Mouse (Mus musculus) lung, embryonic 16.5 days (tissue): ENCODE data around the gene Glra1. TPM values are rescaled to one million over a fixed set of nuclear protein-coding genes. Genes with fewer than 3 reads are reported as not detected.
A peak's percentile ranks its signal among the peaks of the same experiment; 100 is the strongest.

ENCODE experiments used
- ATAC-seq: fragments of 200-750 bp; cut with Nextera tagmentation; 2 replicates; pipeline ENCODE4 v1.8.0; 2017; ENCODE audit warnings: low read depth, mild to moderate bottlenecking, moderate library complexity
- H3K27ac ChIP-seq: fragments of 300-500 bp; sonication (generic); 2 replicates; pipeline ENCODE4 v1.5.1; 2014; ENCODE audit warnings: mild to moderate bottlenecking, control low read depth, low read length
- H3K27me3 ChIP-seq: fragments of 300-500 bp; sonication (generic); 2 replicates; pipeline ENCODE4 v1.6.1; 2014; ENCODE audit warnings: low read depth, low read length, mixed read lengths; ENCODE audit not compliant: control insufficient read depth, insufficient read depth
- H3K36me3 ChIP-seq: fragments of 300-500 bp; sonication (generic); 2 replicates; pipeline ENCODE4 v1.6.1; 2014; ENCODE audit warnings: low read length; ENCODE audit not compliant: control insufficient read depth, insufficient read depth
- H3K4me1 ChIP-seq: fragments of 300-500 bp; sonication (generic); replicated peaks from 2 replicates; pipeline ENCODE4 v1.6.1; 2014; ENCODE audit warnings: low read length, mixed read lengths; ENCODE audit not compliant: control insufficient read depth, insufficient read depth
- H3K4me2 ChIP-seq: fragments of 300-500 bp; sonication (generic); 2 replicates; pipeline ENCODE4 v1.6.1; 2014; ENCODE audit warnings: low read depth, low read length, control low read depth
- H3K4me3 ChIP-seq: fragments of 300-500 bp; sonication (generic); 2 replicates; pipeline ENCODE4 v1.5.1; 2014; ENCODE audit warnings: mild to moderate bottlenecking, low read length, control low read depth
- H3K9ac ChIP-seq: fragments of 300-500 bp; sonication (generic); 2 replicates; pipeline ENCODE4 v1.6.1; 2014; ENCODE audit warnings: low read length, control low read depth
- H3K9me3 ChIP-seq: fragments of 300-500 bp; sonication (generic); 2 replicates; pipeline ENCODE4 v1.6.1; 2016; ENCODE audit warnings: low read length; ENCODE audit not compliant: control insufficient read depth
- WGBS: fragments of 180-500 bp; shearing (Covaris S2); extraction: QIAGEN DNeasy Blood & Tissue Kit; methylation state at CpG from one replicate; pipeline ENCODE4 v1.1.7; 2014; 5-methylcytosine and 5-hydroxymethylcytosine counted together
- polyA plus RNA-seq: library from polyadenylated mRNA; unstranded; fragments of >200 nt; fragmentation: Nextera tagmentation; extraction: Ambion mirVana; gene quantifications from 2 replicates; pipeline ENCODE4 v1.2.1, GENCODE M21; 2015

Glra1 gene
- polyA plus RNA-seq, 1 experiment from 2014 or later: not detected

GRCm38 (mm10) chr11:55533378-55533777, 74.6 kb downstream of the Glra1 start:
- H3K4me1 ChIP-seq: no peaks in the 10 kb centered on the region
- no peak for ATAC-seq
- H3K9ac ChIP-seq: no peak overlapping the region
- no peak overlapping the region for H3K4me3 ChIP-seq
- no peak overlapping the region for H3K4me2 ChIP-seq
- no peak overlapping the region for H3K27ac ChIP-seq
- no peaks in the 10 kb centered on the region for H3K27me3 ChIP-seq
- 51% methylated on average over 5 of the region's 5 CpGs for WGBS
- no peaks in the 10 kb centered on the region for H3K9me3 ChIP-seq
- no peaks in the 10 kb centered on the region for H3K36me3 ChIP-seq

DNA sequence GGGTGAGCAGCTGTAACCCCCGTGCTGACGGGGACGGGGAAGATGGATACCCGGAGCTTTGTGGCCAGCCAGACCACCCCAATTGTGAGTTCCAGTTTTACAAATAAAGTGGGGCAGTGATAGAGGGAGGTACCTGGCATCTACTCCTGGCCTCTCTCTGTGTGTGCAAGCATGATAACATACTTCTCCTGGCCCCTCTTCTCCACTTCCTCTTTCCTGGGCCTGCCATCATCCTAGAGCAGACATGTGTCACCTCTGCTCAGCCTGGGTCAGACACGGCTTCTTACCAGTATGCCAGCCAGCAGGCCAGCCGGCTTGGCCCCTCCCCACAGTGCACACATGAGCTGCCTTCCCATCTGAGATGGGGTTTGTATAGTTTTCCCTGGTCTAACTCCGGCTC, 77.3 kb downstream of the Glra1 start:
- H3K4me2 ChIP-seq: no peak overlapping the region
- H3K27me3 ChIP-seq: no peaks in the 10 kb centered on the region
- H3K9ac ChIP-seq: no peak overlapping the region
- no peak overlapping the region for H3K27ac ChIP-seq
- no peaks in the 10 kb centered on the region for H3K9me3 ChIP-seq
- ATAC-seq: no peak
- 77% methylated on average over 7 of the region's 7 CpGs for WGBS
- H3K36me3 ChIP-seq: no peaks in the 10 kb centered on the region
- no peak overlapping the region for H3K4me3 ChIP-seq
- no peaks in the 10 kb centered on the region for H3K4me1 ChIP-seq

- H3K4me2 ChIP-seq: no peak overlapping the region
- ATAC-seq: peak; percentile 54; the same call in 1 of the 2 replicates
- 6% methylated on average over 9 of the region's 9 CpGs for WGBS
These were observed 89.0 kb downstream of the Glra1 start for GRCm38 (mm10) chr11:55518806-55519674.

DNA sequence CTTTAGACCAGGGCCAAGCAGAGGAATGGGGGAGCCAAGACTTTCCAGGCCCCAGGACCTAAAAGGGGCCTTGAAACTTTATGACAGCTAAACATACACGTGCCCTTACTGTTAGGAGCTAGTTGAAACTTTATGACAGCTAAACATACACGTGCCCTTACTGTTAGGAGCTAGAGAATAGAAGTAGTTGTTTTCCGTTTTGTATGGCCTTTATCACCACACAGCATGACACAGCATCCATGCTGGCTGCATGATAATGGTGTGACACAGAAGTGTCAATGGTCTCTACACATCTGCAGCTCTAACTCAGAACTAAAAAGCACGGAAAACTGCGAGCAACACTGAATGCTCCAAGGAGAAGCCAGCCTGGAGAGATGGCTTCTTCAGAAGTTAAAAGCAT, 90.3 kb downstream of the Glra1 start:
- ATAC-seq: no peak
- Histone ChIP-seq H3K4me1 (no peaks in the 10 kb centered on the region), H3K9me3 (no peaks in the 10 kb centered on the region), H3K9ac (no peak overlapping the region), H3K27me3 (no peaks in the 10 kb centered on the region), H3K36me3 (no peaks in the 10 kb centered on the region), H3K27ac (no peak overlapping the region), H3K4me2 (no peak overlapping the region), H3K4me3 (no peak overlapping the region)
- 59% methylated on average over 5 of the region's 5 CpGs for WGBS

More at GRCm38 (mm10) chr11:55518806-55519674, 89.0 kb downstream of the Glra1 start:
- no peaks in the 10 kb centered on the region for H3K4me1 ChIP-seq
- H3K36me3 ChIP-seq: no peaks in the 10 kb centered on the region
- no peak overlapping the region for H3K4me3 ChIP-seq
- H3K27ac ChIP-seq: no peak overlapping the region
- no peaks in the 10 kb centered on the region for H3K9me3 ChIP-seq
- no peak overlapping the region for H3K9ac ChIP-seq
- no peaks in the 10 kb centered on the region for H3K27me3 ChIP-seq

DNA sequence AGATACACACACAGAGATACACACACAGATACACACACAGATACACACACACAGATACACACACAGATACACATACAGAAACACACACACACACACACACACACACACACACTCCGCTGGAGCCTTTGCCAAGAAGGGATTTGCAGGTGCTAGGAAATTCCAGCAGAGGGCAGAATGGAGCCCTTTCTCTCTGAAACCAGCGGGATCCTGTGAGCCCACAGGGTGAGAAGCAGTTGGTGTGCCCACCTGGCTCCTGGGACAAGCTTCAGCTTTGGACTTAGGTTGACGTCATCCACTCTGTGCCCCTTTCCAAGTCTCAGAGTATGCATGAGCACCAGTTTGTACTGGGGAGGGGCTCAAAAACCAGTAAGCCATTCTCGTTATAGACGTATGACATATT, 96.6 kb downstream of the Glra1 start:
- ATAC-seq: no peak
- Histone ChIP-seq H3K27ac (no peak overlapping the region), H3K4me1 (no peaks in the 10 kb centered on the region), H3K4me3 (no peak overlapping the region), H3K9ac (no peak overlapping the region), H3K36me3 (no peaks in the 10 kb centered on the region), H3K4me2 (no peak overlapping the region), H3K9me3 (no peaks in the 10 kb centered on the region), H3K27me3 (no peaks in the 10 kb centered on the region)
- WGBS: 44% methylated on average over 5 of the region's 5 CpGs

DNA sequence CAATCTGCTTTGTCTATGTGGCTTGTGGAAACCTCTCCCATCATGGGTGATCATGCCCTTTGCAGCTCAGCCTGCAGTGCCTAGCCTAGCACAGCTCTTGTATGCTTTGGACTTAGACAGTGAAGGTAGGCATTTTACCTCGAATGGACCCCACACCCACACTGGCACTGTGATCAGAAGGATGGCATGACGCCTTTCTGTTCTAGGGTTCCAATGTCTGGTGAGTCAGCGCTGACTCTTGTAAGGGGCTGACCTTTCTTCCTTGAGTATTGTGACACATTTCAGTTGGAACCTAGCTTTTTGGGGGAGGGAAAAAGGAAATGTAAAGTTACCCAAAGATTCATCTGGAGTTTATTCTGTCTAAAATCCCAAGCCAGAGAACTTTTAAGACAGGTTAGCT, 102.5 kb downstream of the Glra1 start:
- H3K9me3 ChIP-seq: no peaks in the 10 kb centered on the region
- H3K4me1 ChIP-seq: no peaks in the 10 kb centered on the region
- 77% methylated on average over 3 of the region's 3 CpGs for WGBS
- no peak overlapping the region for H3K9ac ChIP-seq
- H3K4me3 ChIP-seq: no peak overlapping the region
- no peak overlapping the region for H3K4me2 ChIP-seq
- H3K36me3 ChIP-seq: peaks cover 12% of the 10 kb centered on the region
- no peak overlapping the region for H3K27ac ChIP-seq
- no peaks in the 10 kb centered on the region for H3K27me3 ChIP-seq
- ATAC-seq: no peak; the same call in 1 of the 2 replicates

GRCm38 (mm10) chr11:55502886-55503285, 105.1 kb downstream of the Glra1 start:
- no peak for ATAC-seq
- no peaks in the 10 kb centered on the region for H3K4me1 ChIP-seq
- 72% methylated on average over 5 of the region's 5 CpGs for WGBS
- no peaks in the 10 kb centered on the region for H3K9me3 ChIP-seq
- H3K9ac ChIP-seq: no peak overlapping the region
- peaks cover 24% of the 10 kb centered on the region for H3K36me3 ChIP-seq
- H3K27me3 ChIP-seq: no peaks in the 10 kb centered on the region
- no peak overlapping the region for H3K4me2 ChIP-seq
- no peak overlapping the region for H3K27ac ChIP-seq
- H3K4me3 ChIP-seq: no peak overlapping the region

- no peak overlapping the region for H3K9ac ChIP-seq
- no peaks in the 10 kb centered on the region for H3K4me1 ChIP-seq
- ATAC-seq: no peak
- 81% methylated on average over 8 of the region's 8 CpGs for WGBS
- H3K4me2 ChIP-seq: no peak overlapping the region
- no peak overlapping the region for H3K27ac ChIP-seq
- no peaks in the 10 kb centered on the region for H3K27me3 ChIP-seq
- no peak overlapping the region for H3K4me3 ChIP-seq
- peaks cover 25% of the 10 kb centered on the region for H3K36me3 ChIP-seq
- no peaks in the 10 kb centered on the region for H3K9me3 ChIP-seq
These were observed 106.0 kb downstream of the Glra1 start for GRCm38 (mm10) chr11:55501955-55502531.

- peaks cover 56% of the 10 kb centered on the region for H3K36me3 ChIP-seq
- no peak overlapping the region for H3K27ac ChIP-seq
- H3K4me1 ChIP-seq: no peaks in the 10 kb centered on the region
- no peaks in the 10 kb centered on the region for H3K27me3 ChIP-seq
- no peak overlapping the region for H3K4me2 ChIP-seq
- 36% methylated on average over 5 of the region's 5 CpGs for WGBS
- ATAC-seq: peak; percentile 64
- no peak overlapping the region for H3K9ac ChIP-seq
- H3K9me3 ChIP-seq: no peaks in the 10 kb centered on the region
- H3K4me3 ChIP-seq: no peak overlapping the region
These were observed 110.1 kb downstream of the Glra1 start for GRCm38 (mm10) chr11:55497885-55498284.
